Mouse (Mus musculus) stomach, embryonic 14.5 days (tissue): ENCODE measurements at regions not wholly inside any gene's neighbourhood (a gene's known extent, or its start where the extent isn't known, plus 50 kb on each side); places are given as distances from the start of the nearest gene placed in this dataset.
A peak's percentile ranks its signal among the peaks of the same experiment; 100 is the strongest.

Experiments
- ATAC-seq: fragments of 200-750 bp; cut with Nextera tagmentation; 2 replicates; pipeline ENCODE4 v1.8.0; 2017; ENCODE audit warnings: low read depth, moderate TSS enrichment; ENCODE audit not compliant: insufficient number of reproducible peaks, insufficient read depth, low FRiP score
- H3K27ac ChIP-seq: fragments of 300-500 bp; sonication (generic); 2 replicates; pipeline ENCODE4 v1.5.1; 2014; ENCODE audit warnings: mild to moderate bottlenecking, low read length, moderate library complexity, mixed read lengths
- H3K27me3 ChIP-seq: fragments of 300-500 bp; sonication (generic); 2 replicates; pipeline ENCODE4 v1.6.1; 2014; ENCODE audit warnings: low read length, control low read depth, mixed read lengths; ENCODE audit not compliant: control insufficient read depth, insufficient read depth
- H3K36me3 ChIP-seq: fragments of 300-500 bp; sonication (generic); 2 replicates; pipeline ENCODE4 v1.6.1; 2014; ENCODE audit warnings: mild to moderate bottlenecking, control low read depth, low read length, moderate library complexity, mixed read lengths; ENCODE audit not compliant: control insufficient read depth, insufficient read depth
- H3K4me1 ChIP-seq: fragments of 300-500 bp; sonication (generic); 2 replicates; pipeline ENCODE4 v1.6.1; 2014; ENCODE audit warnings: low read length, control low read depth, mixed read lengths; ENCODE audit not compliant: control insufficient read depth, insufficient read depth
- H3K4me2 ChIP-seq: fragments of 300-500 bp; sonication (generic); replicated peaks from 2 replicates; pipeline ENCODE4 v1.6.1; 2014; ENCODE audit warnings: low read depth, low read length, control low read depth
- H3K4me3 ChIP-seq: fragments of 300-500 bp; sonication (generic); 2 replicates; pipeline ENCODE4 v1.5.1; 2014; ENCODE audit warnings: low read depth, low read length, control low read depth
- H3K9ac ChIP-seq: fragments of 300-500 bp; sonication (generic); replicated peaks from 2 replicates; pipeline ENCODE4 v1.6.1; 2014; ENCODE audit warnings: low read depth, mild to moderate bottlenecking, control low read depth, low read length, moderate library complexity, mixed read lengths
- H3K9me3 ChIP-seq: fragments of 300-500 bp; sonication (generic); 2 replicates; pipeline ENCODE4 v1.6.1; 2016; ENCODE audit warnings: low read depth, low read length, control low read depth; ENCODE audit not compliant: control insufficient read depth
- WGBS: fragments of 180-500 bp; shearing (Covaris S2); extraction: QIAGEN DNeasy Blood & Tissue Kit; methylation state at CpG from one replicate; pipeline ENCODE4 v1.1.7; 2014; 5-methylcytosine and 5-hydroxymethylcytosine counted together

- Histone ChIP-seq H3K9me3 (no peaks in the 10 kb centered on the region), H3K27ac (peak overlapping the region; percentile 66; the same call in 1 of the 2 replicates), H3K27me3 (no peaks in the 10 kb centered on the region), H3K4me1 (0 out of 2 replicates have a peak, but pooled peaks cover 4% of the 10 kb centered on the region), H3K4me3 (no peak overlapping the region), H3K4me2 (no peak overlapping the region), H3K9ac (no peak overlapping the region), H3K36me3 (no peaks in the 10 kb centered on the region)
- WGBS = 53% methylated on average over 14 of the region's 14 CpGs
- peak; percentile 56; the same call in 1 of the 2 replicates for ATAC-seq
These were observed 77.6 kb downstream of the Gas1 start for GRCm38 (mm10) chr13:60099469-60100129.

- H3K27me3 ChIP-seq = no peaks in the 10 kb centered on the region
- 0 out of 2 replicates have a peak, but pooled peaks cover 4% of the 10 kb centered on the region for H3K4me1 ChIP-seq
- H3K36me3 ChIP-seq = no peaks in the 10 kb centered on the region
- H3K4me2 ChIP-seq = no peak overlapping the region
- H3K9me3 ChIP-seq = no peaks in the 10 kb centered on the region
- no peak overlapping the region for H3K4me3 ChIP-seq
- no peak overlapping the region for H3K27ac ChIP-seq
- ATAC-seq = no peak
- 86% methylated on average over 3 of the region's 3 CpGs for WGBS
- no peak overlapping the region for H3K9ac ChIP-seq
These were observed 78.8 kb downstream of the Gas1 start for GRCm38 (mm10) chr13:60098394-60098793.

GRCm38 (mm10) chr13:60097776-60098175 is 79.4 kb downstream of the Gas1 start:
- no peak overlapping the region for H3K4me3 ChIP-seq
- ATAC-seq = no peak
- no peaks in the 10 kb centered on the region for H3K36me3 ChIP-seq
- no peaks in the 10 kb centered on the region for H3K27me3 ChIP-seq
- no peak overlapping the region for H3K9ac ChIP-seq
- 0 out of 2 replicates have a peak, but pooled peaks cover 4% of the 10 kb centered on the region for H3K4me1 ChIP-seq
- 68% methylated on average over 6 of the region's 6 CpGs for WGBS
- H3K4me2 ChIP-seq = no peak overlapping the region
- no peaks in the 10 kb centered on the region for H3K9me3 ChIP-seq
- H3K27ac ChIP-seq = no peak overlapping the region

- H3K4me1 ChIP-seq = 0 out of 2 replicates have a peak, but pooled peaks cover 6% of the 10 kb centered on the region
- ATAC-seq = no peak
- H3K27ac ChIP-seq = no peak overlapping the region
- H3K27me3 ChIP-seq = no peaks in the 10 kb centered on the region
- no peak overlapping the region for H3K4me2 ChIP-seq
- no peak overlapping the region for H3K9ac ChIP-seq
- H3K9me3 ChIP-seq = no peaks in the 10 kb centered on the region
- H3K36me3 ChIP-seq = no peaks in the 10 kb centered on the region
- no peak overlapping the region for H3K4me3 ChIP-seq
- 83% methylated on average over 8 of the region's 8 CpGs for WGBS
These were observed 90.5 kb downstream of the Gas1 start for GRCm38 (mm10) chr13:60086657-60087056.

- H3K27ac ChIP-seq = no peak overlapping the region
- H3K4me3 ChIP-seq = no peak overlapping the region
- no peaks in the 10 kb centered on the region for H3K36me3 ChIP-seq
- 0 out of 2 replicates have a peak, but pooled peaks have one; percentile 42 for ATAC-seq
- no peak overlapping the region for H3K4me2 ChIP-seq
- no peaks in the 10 kb centered on the region for H3K27me3 ChIP-seq
- 0 out of 2 replicates have a peak, but pooled peaks cover 6% of the 10 kb centered on the region for H3K4me1 ChIP-seq
- WGBS = 14% methylated on average over 12 of the region's 12 CpGs
- no peaks in the 10 kb centered on the region for H3K9me3 ChIP-seq
- no peak overlapping the region for H3K9ac ChIP-seq
These were observed 92.2 kb downstream of the Gas1 start for GRCm38 (mm10) chr13:60084975-60085374.

- 0 out of 2 replicates have a peak overlapping the region, but pooled peaks have one; percentile 22 for H3K27ac ChIP-seq
- H3K9ac ChIP-seq = no peak overlapping the region
- no peak overlapping the region for H3K4me2 ChIP-seq
- no peak overlapping the region for H3K4me3 ChIP-seq
- H3K27me3 ChIP-seq = no peaks in the 10 kb centered on the region
- WGBS = 60% methylated on average over 4 of the region's 4 CpGs
- 0 out of 2 replicates have a peak, but pooled peaks cover 6% of the 10 kb centered on the region for H3K4me1 ChIP-seq
- H3K9me3 ChIP-seq = no peaks in the 10 kb centered on the region
- H3K36me3 ChIP-seq = no peaks in the 10 kb centered on the region
- no peak for ATAC-seq
These were observed 92.9 kb downstream of the Gas1 start for GRCm38 (mm10) chr13:60084290-60084689.

- H3K4me1 ChIP-seq = 0 out of 2 replicates have a peak, but pooled peaks cover 2% of the 10 kb centered on the region
- no peaks in the 10 kb centered on the region for H3K36me3 ChIP-seq
- no peak overlapping the region for H3K4me3 ChIP-seq
- H3K9ac ChIP-seq = no peak overlapping the region
- H3K27ac ChIP-seq = no peak overlapping the region
- WGBS = 85% methylated on average over 10 of the region's 10 CpGs
- no peak overlapping the region for H3K4me2 ChIP-seq
- ATAC-seq = no peak
- no peaks in the 10 kb centered on the region for H3K27me3 ChIP-seq
- no peaks in the 10 kb centered on the region for H3K9me3 ChIP-seq
These were observed 97.1 kb downstream of the Gas1 start for GRCm38 (mm10) chr13:60080113-60080512.

GRCm38 (mm10) chr13:60078331-60079050 is 98.7 kb downstream of the Gas1 start:
- H3K9ac ChIP-seq = no peak overlapping the region
- H3K4me3 ChIP-seq = no peak overlapping the region
- WGBS = 63% methylated on average over 8 of the region's 8 CpGs
- ATAC-seq = no peak
- H3K27ac ChIP-seq = no peak overlapping the region
- no peaks in the 10 kb centered on the region for H3K4me1 ChIP-seq
- no peaks in the 10 kb centered on the region for H3K36me3 ChIP-seq
- H3K4me2 ChIP-seq = no peak overlapping the region
- H3K9me3 ChIP-seq = no peaks in the 10 kb centered on the region
- H3K27me3 ChIP-seq = no peaks in the 10 kb centered on the region
